Mouse (Mus musculus): Measurements from ENCODE around the gene Cnbp. TPM values are rescaled to one million over a fixed set of nuclear protein-coding genes. Genes with fewer than 3 reads are reported as not detected.

Cnbp gene
- total and polyA plus RNA-seq, 3 experiments = 201 to 879 (median 652) TPM

DNA sequence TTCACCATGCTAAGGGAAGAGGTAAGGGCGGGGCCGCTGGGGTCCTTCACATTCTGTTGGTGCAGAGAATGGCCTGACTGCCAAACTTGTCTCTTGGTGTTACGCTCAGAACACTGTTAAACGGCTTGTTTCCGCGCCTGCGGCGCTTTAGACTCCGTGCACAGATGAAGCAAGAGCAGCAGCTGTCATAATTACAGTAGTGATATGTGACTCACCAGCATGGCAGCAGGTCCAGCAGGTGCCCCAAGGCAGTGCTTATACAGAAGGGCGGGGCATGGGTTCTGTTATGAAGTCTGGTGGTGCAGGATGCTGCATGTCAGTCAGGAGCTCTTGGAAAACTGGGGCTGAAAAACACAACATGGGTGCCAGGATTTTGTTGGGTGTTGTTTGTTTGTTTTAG, 47.1 kb upstream of the Cnbp start:
- H3K9me3 ChIP-seq (replicated peaks; ENCODE audit: insufficient read depth, low read length) = no peaks in the 10 kb centered on the region
- TF ChIP-seq JUND (IDR thresholded peaks at IDR 0.05; ENCODE audit: low read depth, low read length) (no peak), MAFK (IDR thresholded peaks at IDR 0.05; ENCODE audit: borderline replicate concordance, low read depth, low read length) (no peak), POLR2AphosphoS5 (IDR thresholded peaks at IDR 0.05; ENCODE audit: borderline replicate concordance, low read depth, low read length) (no peak), POLR2AphosphoS2 (IDR thresholded peaks at IDR 0.05; ENCODE audit: low read length) (no peak), SIN3A (IDR thresholded peaks at IDR 0.05; ENCODE audit: low read length) (no peak), TBP (IDR thresholded peaks at IDR 0.05; ENCODE audit: low read depth, low read length) (no peak), TCF12 (IDR thresholded peaks at IDR 0.05; ENCODE audit: low read depth, low read length) (no peak), GATA1 (IDR thresholded peaks at IDR 0.05; ENCODE audit: low read depth, low read length) (no peak), BHLHE40 (IDR thresholded peaks at IDR 0.05; ENCODE audit: borderline replicate concordance, low read depth, low read length) (no peak), CTCF (IDR thresholded peaks at IDR 0.05 in 2 of 3, conservative IDR thresholded peaks at IDR 0.05 in 1 of 3; ENCODE audit: control insufficient read depth in 1 of 3, insufficient read depth in 1 of 3, low read depth in 2 of 3, low read length in 3 of 3, poor library complexity in 1 of 3, severe bottlenecking in 1 of 3) (no peak), ELF1 (IDR thresholded peaks at IDR 0.05; ENCODE audit: low read depth, low read length) (no peak)

DNA sequence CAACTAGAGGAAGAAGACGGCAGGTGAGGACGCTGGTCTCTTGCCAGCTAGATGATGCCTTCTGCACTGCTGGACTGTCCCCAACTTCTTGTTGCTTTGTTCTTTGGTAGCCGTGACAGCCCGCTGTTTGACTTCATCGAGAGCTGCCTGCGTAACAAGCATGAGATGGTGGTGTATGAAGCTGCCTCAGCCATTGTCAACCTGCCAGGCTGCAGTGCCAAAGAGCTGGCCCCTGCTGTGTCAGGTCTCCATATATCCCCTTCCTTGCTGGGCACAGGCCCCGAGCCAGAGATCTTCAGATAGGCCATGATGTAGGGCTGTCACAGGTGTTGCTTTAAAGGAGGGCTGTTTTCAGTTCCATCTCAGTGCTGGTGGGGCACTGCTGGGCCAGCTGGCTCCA, 43.0 kb upstream of the Cnbp start:
- Histone ChIP-seq H3K9ac (ENCODE audit: control insufficient read depth, low read depth, low read length, poor library complexity, severe bottlenecking) (no peak overlapping the region), H3K4me1 (ENCODE audit: control insufficient read depth in 1 of 2, insufficient read depth in 2 of 2, low read length in 2 of 2) (no peaks in the 10 kb centered on the region), H3K4me3 (ENCODE audit: control insufficient read depth in 1 of 2, insufficient read depth in 1 of 2, low read depth in 2 of 2, low read length in 2 of 2) (no peak overlapping the region), H3K27me3 (ENCODE audit: control insufficient read depth in 1 of 2, insufficient read depth in 2 of 2, low read length in 2 of 2) (no peaks in the 10 kb centered on the region), H3K27ac (ENCODE audit: control insufficient read depth, low read depth, low read length) (no peak overlapping the region), H3K36me3 (ENCODE audit: control insufficient read depth in 1 of 2, insufficient read depth in 2 of 2, low read length in 2 of 2) (peaks cover 1 to 25% of the 10 kb centered on the region in 2 experiments; a peak in 2 of 4 replicates), H3K9me3 (replicated peaks; ENCODE audit: insufficient read depth, low read length) (no peaks in the 10 kb centered on the region), H3K79me2 (ENCODE audit: control insufficient read depth, insufficient read depth, low read length, poor library complexity) (peaks cover 2% of the 10 kb centered on the region; the same call in 1 of the 2 replicates)
- no peak for TF ChIP-seq GABPA (IDR thresholded peaks at IDR 0.05; ENCODE audit: low read depth, low read length)
- no peak for TF ChIP-seq TCF12 (IDR thresholded peaks at IDR 0.05; ENCODE audit: low read depth, low read length)
- TF ChIP-seq ZNF384 (IDR thresholded peaks at IDR 0.05; ENCODE audit: low read depth, low read length) = no peak
- TF ChIP-seq E2F4 (IDR thresholded peaks at IDR 0.05; ENCODE audit: borderline replicate concordance, low read depth, low read length) = no peak
- TF ChIP-seq ELF1 (IDR thresholded peaks at IDR 0.05; ENCODE audit: low read depth, low read length) = no peak
- no peak for TF ChIP-seq SMC3 (IDR thresholded peaks at IDR 0.05; ENCODE audit: low read depth, low read length)
- TF ChIP-seq ZC3H11A (IDR thresholded peaks at IDR 0.05; ENCODE audit: low read depth, low read length) = no peak
- DNase-seq (ENCODE audit: low read depth, low spot score) = no peak

More for the DNA sequence above, 47.1 kb upstream of the Cnbp start:
- peaks cover 0 to 27% of the 10 kb centered on the region in 2 experiments; a peak in 2 of 4 replicates for H3K36me3 ChIP-seq (ENCODE audit: control insufficient read depth in 1 of 2, insufficient read depth in 2 of 2, low read length in 2 of 2)
- no peaks in the 10 kb centered on the region for H3K79me2 ChIP-seq (ENCODE audit: control insufficient read depth, insufficient read depth, low read length, poor library complexity)
- no peak overlapping the region for H3K4me3 ChIP-seq (ENCODE audit: control insufficient read depth in 1 of 2, insufficient read depth in 1 of 2, low read depth in 2 of 2, low read length in 2 of 2)
- no peak for DNase-seq (ENCODE audit: low read depth, low spot score)
- H3K4me1 ChIP-seq (ENCODE audit: control insufficient read depth in 1 of 2, insufficient read depth in 2 of 2, low read length in 2 of 2) = no peaks in the 10 kb centered on the region
- H3K27me3 ChIP-seq (ENCODE audit: control insufficient read depth in 1 of 2, insufficient read depth in 2 of 2, low read length in 2 of 2) = no peaks in the 10 kb centered on the region
- no peak overlapping the region for H3K27ac ChIP-seq (ENCODE audit: control insufficient read depth, low read depth, low read length)
- no peak overlapping the region for H3K9ac ChIP-seq (ENCODE audit: control insufficient read depth, low read depth, low read length, poor library complexity, severe bottlenecking)

Measured in MEL (cell line).